ENCODE assay signal across 8 mouse cellular contexts in the genomic region with DNA sequence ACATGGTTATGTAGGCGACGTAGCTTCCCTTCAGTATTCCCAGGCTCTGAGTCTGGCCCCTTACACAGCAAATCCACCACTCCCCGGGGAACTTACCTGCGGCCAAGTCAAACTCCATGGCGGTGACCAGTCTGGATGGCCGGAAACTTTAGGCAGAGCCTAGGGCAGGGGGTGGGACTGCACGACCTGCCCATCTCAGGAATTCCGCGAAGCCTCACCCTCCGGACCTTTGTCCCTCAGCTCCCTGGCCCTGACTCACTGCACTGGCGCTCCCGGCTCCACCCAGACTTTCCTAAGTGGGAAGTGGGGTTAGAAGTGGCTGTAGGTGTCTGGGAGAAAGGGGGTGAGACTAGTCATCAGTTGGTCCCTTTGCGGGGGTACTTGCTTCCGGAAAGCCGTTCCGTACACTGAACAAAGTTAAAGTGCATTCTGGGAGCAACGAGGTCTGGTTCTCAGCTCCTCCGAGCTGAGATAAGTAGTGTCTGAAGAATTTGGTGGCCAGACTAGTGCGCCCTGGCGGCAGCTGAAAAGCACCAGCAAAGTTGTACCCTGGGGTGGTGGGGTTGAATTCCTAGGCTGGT. TPM values are rescaled to one million over a fixed set of nuclear protein-coding genes. Genes with fewer than 3 reads are reported as not detected.
DNase-seq lines count a peak whose midpoint lies in the region; ATAC-seq lines count a peak whose summit lies in the region.

A gene (minus strand): TSS at position 206 of the 581 bp plus-strand sequence.

- peak within 1 kb of the TSS; percentile 32 for H3K4me3 ChIP-seq in embryonic facial prominence, embryonic 13.5 days
- peak within 1 kb of the TSS; percentile 49 for H3K4me3 ChIP-seq in hindbrain, embryonic 10.5 days
- H3K4me3 ChIP-seq in limb, embryonic 12.5 days (replicated peaks): peak within 1 kb of the TSS; percentile 25
- H3K4me3 ChIP-seq in midbrain, embryonic 12.5 days: peak within 1 kb of the TSS; percentile 21

- peak within 1 kb of the TSS; percentile 52; the same call in 1 of the 2 replicates for H3K9ac ChIP-seq in embryonic facial prominence, embryonic 13.5 days
- H3K9ac ChIP-seq in limb, embryonic 12.5 days (replicated peaks): peak within 1 kb of the TSS; percentile 34; the same call in 1 of the 2 replicates
- H3K9ac ChIP-seq in midbrain, embryonic 12.5 days (replicated peaks): no peak within 1 kb of the TSS; the same call in 1 of the 2 replicates

- peaks cover 25% of the 10 kb centered on the region for H3K4me1 ChIP-seq in embryonic facial prominence, embryonic 13.5 days
- H3K4me1 ChIP-seq in hindbrain, embryonic 10.5 days (replicated peaks): peaks cover 32% of the 10 kb centered on the region
- H3K4me1 ChIP-seq in limb, embryonic 12.5 days (replicated peaks): peaks cover 20% of the 10 kb centered on the region
- H3K4me1 ChIP-seq in midbrain, embryonic 12.5 days: peaks cover 14% of the 10 kb centered on the region

- 10% methylated on average over 20 of the region's 20 CpGs for WGBS in embryonic facial prominence, embryonic 13.5 days
- 6% methylated on average over 20 of the region's 20 CpGs for WGBS in hindbrain, embryonic 10.5 days
- 10% methylated on average over 20 of the region's 20 CpGs for WGBS in limb, embryonic 12.5 days
- 12% methylated on average over 20 of the region's 20 CpGs for WGBS in midbrain, embryonic 12.5 days

- no peak for ATAC-seq in embryonic facial prominence, embryonic 13.5 days (ENCODE audit: insufficient number of reproducible peaks, insufficient read depth, low FRiP score, low TSS enrichment, low read depth)
- ATAC-seq in limb, embryonic 12.5 days (ENCODE audit: insufficient number of reproducible peaks, insufficient read depth, low FRiP score, low TSS enrichment, low read depth): peak; percentile 3; the same call in 1 of the 2 replicates
- no peak for ATAC-seq in midbrain, embryonic 12.5 days (ENCODE audit: low FRiP score, low read depth)

- H3K27ac ChIP-seq in embryonic facial prominence, embryonic 13.5 days: no peak within 1 kb of the TSS
- peak within 1 kb of the TSS; percentile 73 for H3K27ac ChIP-seq in hindbrain, embryonic 10.5 days
- no peak within 1 kb of the TSS for H3K27ac ChIP-seq in limb, embryonic 12.5 days
- no peak within 1 kb of the TSS for H3K27ac ChIP-seq in midbrain, embryonic 12.5 days (replicated peaks)

- H3K9me3 ChIP-seq in embryonic facial prominence, embryonic 13.5 days: no peaks in the 10 kb centered on the region
- H3K9me3 ChIP-seq in hindbrain, embryonic 10.5 days: no peaks in the 10 kb centered on the region
- H3K9me3 ChIP-seq in limb, embryonic 12.5 days: no peaks in the 10 kb centered on the region
- H3K9me3 ChIP-seq in midbrain, embryonic 12.5 days: no peaks in the 10 kb centered on the region

- H3K36me3 ChIP-seq in embryonic facial prominence, embryonic 13.5 days: peaks cover 38% of the 10 kb centered on the region
- H3K36me3 ChIP-seq in hindbrain, embryonic 10.5 days: peaks cover 34% of the 10 kb centered on the region
- H3K36me3 ChIP-seq in limb, embryonic 12.5 days: peaks cover 30% of the 10 kb centered on the region
- peaks cover 26% of the 10 kb centered on the region for H3K36me3 ChIP-seq in midbrain, embryonic 12.5 days

- peak within 1 kb of the TSS; percentile 56 for H3K4me2 ChIP-seq in embryonic facial prominence, embryonic 13.5 days
- H3K4me2 ChIP-seq in limb, embryonic 12.5 days: peak within 1 kb of the TSS; percentile 55
- H3K4me2 ChIP-seq in midbrain, embryonic 12.5 days (replicated peaks): peak within 1 kb of the TSS; percentile 44

- peaks cover 18% of the 10 kb centered on the region for H3K27me3 ChIP-seq in embryonic facial prominence, embryonic 13.5 days
- H3K27me3 ChIP-seq in hindbrain, embryonic 10.5 days (ENCODE audit: insufficient read depth, poor library complexity, severe bottlenecking): peaks cover 24% of the 10 kb centered on the region
- H3K27me3 ChIP-seq in limb, embryonic 12.5 days: peaks cover 26% of the 10 kb centered on the region
- peaks cover 25% of the 10 kb centered on the region for H3K27me3 ChIP-seq in midbrain, embryonic 12.5 days

- DNase-seq in T-cell, adult 2 months (ENCODE audit: low spot score): peak; percentile 29
- peak; percentile 36 for DNase-seq in hindbrain, embryonic 10.5 days (ENCODE audit: low spot score)
- DNase-seq in urinary bladder, adult 2 months (ENCODE audit: low spot score): peak; percentile 69
- no peak for DNase-seq in layer of hippocampus, adult 9-10 months (ENCODE audit: low spot score)
- no peak for DNase-seq in cerebellum, postnatal 14 days

RNA-seq across cellular contexts. Expression of the gene that starts here (rescaled TPM):
- 2.2 and 4.4 TPM in 2 replicates for polyA plus RNA-seq in embryonic facial prominence, embryonic 13.5 days (2015; fragmentation: Nextera tagmentation; extraction: Ambion mirVana)
- polyA plus RNA-seq in hindbrain, embryonic 10.5 days (2016; fragmentation: Nextera tagmentation; extraction: Ambion mirVana): 6.9 and 7.4 TPM in 2 replicates
- 2.5 and 2.7 TPM in 2 replicates for polyA plus RNA-seq in limb, embryonic 12.5 days (2016; fragmentation: Nextera tagmentation; extraction: Ambion mirVana)
- polyA plus RNA-seq in midbrain, embryonic 12.5 days (2016; fragmentation: Nextera tagmentation; extraction: Ambion mirVana): 2.1 and 2.9 TPM in 2 replicates
- polyA plus RNA-seq in urinary bladder, adult 2 months (2012; rRNA removed): 144 and 178 TPM in 2 replicates

Comparison
In these comparisons a context has a peak if more than half of its experiments do, and no peak if none do; other contexts are left out.
1. RNA of the gene that starts here (polyA plus RNA-seq): 144 to 178 TPM in urinary bladder, adult 2 months; 6.9 to 7.4 TPM in hindbrain, embryonic 10.5 days, 2.5 to 2.7 TPM in limb, embryonic 12.5 days, 2.2 to 4.4 TPM in embryonic facial prominence, embryonic 13.5 days and 2.1 to 2.9 TPM in midbrain, embryonic 12.5 days; every median in the first group is over 10 times any median in the second.
2. DNase-seq: peak in T-cell, adult 2 months (single experiment), hindbrain, embryonic 10.5 days (single experiment) and urinary bladder, adult 2 months (single experiment); none in layer of hippocampus, adult 9-10 months (single experiment) and cerebellum, postnatal 14 days (0 of 2).
3. Peak in every context shown above with its lines, with median percentiles within 50 percentile points of each other: H3K4me2 ChIP-seq and H3K4me3 ChIP-seq.